Comparison of ENCODE assay signal across 26 mouse cellular contexts in genomic region chr7:44966638-44967037, GRCm38 (mm10). TPM values are rescaled to one million over a fixed set of nuclear protein-coding genes. Genes with fewer than 3 reads are reported as not detected.
DNase-seq lines count a peak whose midpoint lies in the region; ATAC-seq and TF ChIP-seq lines count a peak whose summit lies in the region.
"Had no signal": no experiment of that assay in that cellular context is flagged by ENCODE, and none has a peak within 500 bp of the region (broad histone marks: within the 10 kb centered on the region; RNA-seq: fewer than 3 reads in every experiment).

No protein-coding gene starts in this region.

- TF ChIP-seq CTCF in forebrain, postnatal 0 days (IDR thresholded peaks at IDR 0.05; ENCODE audit: low read depth) = 0 out of 2 replicates have a peak, but pooled peaks have one; percentile 6
- no peak for TF ChIP-seq CTCF in E14TG2a.4 (conservative IDR thresholded peaks at IDR 0.05; ENCODE audit: low read length)

- H3K36me3 ChIP-seq in forebrain, postnatal 0 days (ENCODE audit: insufficient read depth) = peaks cover 54% of the 10 kb centered on the region
- H3K36me3 ChIP-seq in forebrain, embryonic 12.5 days (replicated peaks) = peaks cover 53% of the 10 kb centered on the region
- peaks cover 72% of the 10 kb centered on the region for H3K36me3 ChIP-seq in E14TG2a.4 (ENCODE audit: insufficient read depth, low read length)
- H3K36me3 ChIP-seq in heart, embryonic 10.5 days = peaks cover 38% of the 10 kb centered on the region; the same call in 1 of the 2 replicates
- H3K36me3 ChIP-seq: stomach, embryonic 15.5 days had no signal

- H3K4me2 ChIP-seq in forebrain, postnatal 0 days (ENCODE audit: low read depth) = no peak overlapping the region
- no peak overlapping the region for H3K4me2 ChIP-seq in forebrain, embryonic 12.5 days
- H3K4me2 ChIP-seq: heart, embryonic 11.5 days; lung, embryonic 15.5 days; stomach, embryonic 15.5 days had no signal

- peaks cover 8% of the 10 kb centered on the region; the same call in 1 of the 2 replicates for H3K4me1 ChIP-seq in forebrain, postnatal 0 days (ENCODE audit: insufficient read depth)
- peaks cover 15% of the 10 kb centered on the region for H3K4me1 ChIP-seq in forebrain, embryonic 12.5 days
- peaks cover 42% of the 10 kb centered on the region for H3K4me1 ChIP-seq in E14TG2a.4 (replicated peaks; ENCODE audit: low read depth, low read length)
- peaks cover 21% of the 10 kb centered on the region for H3K4me1 ChIP-seq in heart, embryonic 10.5 days

- H3K27me3 ChIP-seq in forebrain, postnatal 0 days (ENCODE audit: insufficient read depth, low read length) = no peaks in the 10 kb centered on the region
- H3K27me3 ChIP-seq in forebrain, embryonic 12.5 days = no peaks in the 10 kb centered on the region
- no peaks in the 10 kb centered on the region for H3K27me3 ChIP-seq in E14TG2a.4 (ENCODE audit: insufficient read depth, low read length)
- H3K27me3 ChIP-seq in heart, embryonic 10.5 days (ENCODE audit: insufficient read depth, poor library complexity, severe bottlenecking) = no peaks in the 10 kb centered on the region
- H3K27me3 ChIP-seq: lung, embryonic 15.5 days; stomach, embryonic 15.5 days had no signal

- no peak for DNase-seq in forebrain, postnatal 0 days
- peak; percentile 4 for DNase-seq in layer of hippocampus, adult 11-12 months (ENCODE audit: low spot score)
- no peak for DNase-seq in layer of hippocampus, adult 9-10 months (ENCODE audit: low spot score)
- DNase-seq in R1 (ENCODE audit: low read depth, low spot score) = peak; percentile 43
- no peak for DNase-seq in heart, embryonic 10.5 days (ENCODE audit: low spot score)
- DNase-seq: adrenal gland, postnatal 14 days; cerebellum, adult 9-10 months; kidney, postnatal 10 days; thymus, adult 18-20 months had no signal

- ATAC-seq in forebrain, postnatal 0 days = no peak
- ATAC-seq in forebrain, embryonic 12.5 days (ENCODE audit: low FRiP score) = no peak
- ATAC-seq: CD4-positive, CD25-positive, alpha-beta regulatory T cell, adult 4 months; hindbrain, postnatal 0 days had no signal

- 85% methylated on average over 15 of the region's 15 CpGs for WGBS in forebrain, postnatal 0 days
- WGBS in forebrain, embryonic 12.5 days = 86% methylated on average over 15 of the region's 15 CpGs
- WGBS in heart, embryonic 10.5 days = 62% methylated on average over 15 of the region's 15 CpGs

- H3K4me3 ChIP-seq in forebrain, postnatal 0 days (ENCODE audit: low read depth, low read length) = no peak overlapping the region
- H3K4me3 ChIP-seq in forebrain, embryonic 12.5 days (replicated peaks) = no peak overlapping the region
- H3K4me3 ChIP-seq in E14TG2a.4 (replicated peaks; ENCODE audit: low read length) = peak overlapping the region; percentile 55
- no peak overlapping the region for H3K4me3 ChIP-seq in heart, embryonic 10.5 days
- H3K4me3 ChIP-seq: forebrain, embryonic 10.5 days; limb, embryonic 10.5 days; lung, embryonic 15.5 days; midbrain, embryonic 10.5 days; stomach, embryonic 15.5 days had no signal

- H3K9me3 ChIP-seq in forebrain, postnatal 0 days (ENCODE audit: low read length) = no peaks in the 10 kb centered on the region
- H3K9me3 ChIP-seq in forebrain, embryonic 12.5 days = no peaks in the 10 kb centered on the region
- H3K9me3 ChIP-seq in E14TG2a.4 (ENCODE audit: low read length) = no peaks in the 10 kb centered on the region
- no peaks in the 10 kb centered on the region for H3K9me3 ChIP-seq in heart, embryonic 10.5 days
- H3K9me3 ChIP-seq: forebrain, embryonic 10.5 days; limb, embryonic 10.5 days; lung, embryonic 15.5 days; midbrain, embryonic 10.5 days; stomach, embryonic 15.5 days had no signal

- H3K9ac ChIP-seq in forebrain, postnatal 0 days = no peak overlapping the region
- H3K9ac ChIP-seq in forebrain, embryonic 12.5 days = no peak overlapping the region
- H3K9ac ChIP-seq: lung, embryonic 15.5 days; stomach, embryonic 15.5 days had no signal

- H3K27ac ChIP-seq in forebrain, postnatal 0 days (ENCODE audit: low read depth, low read length) = no peak overlapping the region
- no peak overlapping the region for H3K27ac ChIP-seq in forebrain, embryonic 12.5 days
- H3K27ac ChIP-seq in heart, embryonic 10.5 days = no peak overlapping the region
- H3K27ac ChIP-seq: forebrain, embryonic 10.5 days; hindbrain, postnatal 0 days; limb, embryonic 10.5 days; lung, embryonic 15.5 days; macrophage; midbrain, embryonic 10.5 days; stomach, embryonic 15.5 days had no signal

RNA-seq across cellular contexts. Expression of gene Cpt1c, which starts 8.0 kb away (rescaled TPM):
- 71.9 and 73.1 TPM in 2 replicates for total RNA-seq in forebrain, postnatal 0 days (2014; rRNA removed)
- 34.3 and 49.6 TPM in 2 replicates for polyA plus RNA-seq in forebrain, postnatal 0 days (2015; fragmentation: Nextera tagmentation; extraction: Ambion mirVana)
- polyA plus RNA-seq in forebrain, embryonic 12.5 days (2016; fragmentation: Nextera tagmentation; extraction: Ambion mirVana) = 35.1 and 38.1 TPM in 2 replicates
- polyA plus RNA-seq in heart, embryonic 10.5 days (2016; fragmentation: Nextera tagmentation; extraction: Ambion mirVana) = 11.7 and 19.1 TPM in 2 replicates
- total RNA-seq: granulocyte monocyte progenitor cell, adult 5-6 weeks; neutrophil, adult 5-6 weeks had no signal
- polyA plus RNA-seq: macrophage had no signal

RNA-seq across cellular contexts. Expression of gene Prmt1, which starts 19.7 kb away (rescaled TPM):
- total RNA-seq in forebrain, postnatal 0 days (2014; rRNA removed) = 208 and 220 TPM in 2 replicates
- 598 and 639 TPM in 2 replicates for polyA plus RNA-seq in forebrain, postnatal 0 days (2015; fragmentation: Nextera tagmentation; extraction: Ambion mirVana)
- polyA plus RNA-seq in forebrain, embryonic 12.5 days (2016; fragmentation: Nextera tagmentation; extraction: Ambion mirVana) = 585 and 631 TPM in 2 replicates
- polyA plus RNA-seq in heart, embryonic 10.5 days (2016; fragmentation: Nextera tagmentation; extraction: Ambion mirVana) = 563 and 740 TPM in 2 replicates

RNA-seq across cellular contexts. Expression of gene Tsks, which starts 23.6 kb away (rescaled TPM):
- total RNA-seq in forebrain, postnatal 0 days (2014; rRNA removed) = not detected in 2 replicates
- 0.18 TPM in 1 of 2 replicates, not detected in the other for polyA plus RNA-seq in forebrain, postnatal 0 days (2015; fragmentation: Nextera tagmentation; extraction: Ambion mirVana)
- polyA plus RNA-seq in forebrain, embryonic 12.5 days (2016; fragmentation: Nextera tagmentation; extraction: Ambion mirVana) = 0.27 TPM in 1 of 2 replicates, not detected in the other
- 0.25 TPM in 1 of 2 replicates, not detected in the other for polyA plus RNA-seq in heart, embryonic 10.5 days (2016; fragmentation: Nextera tagmentation; extraction: Ambion mirVana)
- total RNA-seq: adrenal gland, postnatal 14 days; granulocyte monocyte progenitor cell, adult 5-6 weeks; hematopoietic stem cell, adult 5-6 weeks; hindbrain, postnatal 0 days; liver, adult 2 months; midbrain, postnatal 0 days; neutrophil, adult 5-6 weeks had no signal
- polyA plus RNA-seq: CD4-positive, CD25-positive, alpha-beta regulatory T cell, adult 4 months; embryonic facial prominence, embryonic 11.5 days; heart, embryonic 11.5 days; macrophage had no signal

RNA-seq across cellular contexts. Expression of gene Irf3, which starts 30.8 kb away (rescaled TPM):
- total RNA-seq in forebrain, postnatal 0 days (2014; rRNA removed) = 39.3 and 39.7 TPM in 2 replicates
- 23.1 and 24.0 TPM in 2 replicates for polyA plus RNA-seq in forebrain, postnatal 0 days (2015; fragmentation: Nextera tagmentation; extraction: Ambion mirVana)
- 72.4 and 73.0 TPM in 2 replicates for polyA plus RNA-seq in forebrain, embryonic 12.5 days (2016; fragmentation: Nextera tagmentation; extraction: Ambion mirVana)
- 61.8 and 71.1 TPM in 2 replicates for polyA plus RNA-seq in heart, embryonic 10.5 days (2016; fragmentation: Nextera tagmentation; extraction: Ambion mirVana)

RNA-seq across cellular contexts. Expression of gene Bcl2l12, which starts 31.9 kb away (rescaled TPM):
- 7.5 and 7.9 TPM in 2 replicates for total RNA-seq in forebrain, postnatal 0 days (2014; rRNA removed)
- polyA plus RNA-seq in forebrain, postnatal 0 days (2015; fragmentation: Nextera tagmentation; extraction: Ambion mirVana) = 7.8 and 8.5 TPM in 2 replicates
- polyA plus RNA-seq in forebrain, embryonic 12.5 days (2016; fragmentation: Nextera tagmentation; extraction: Ambion mirVana) = 57.8 and 66.4 TPM in 2 replicates
- polyA plus RNA-seq in heart, embryonic 10.5 days (2016; fragmentation: Nextera tagmentation; extraction: Ambion mirVana) = 44.9 and 57.9 TPM in 2 replicates

Comparison
In these comparisons a context has a peak if more than half of its experiments do, and no peak if none do; other contexts are left out.
1. DNase-seq: peak in layer of hippocampus, adult 11-12 months (single experiment) and R1 (single experiment); none in forebrain, postnatal 0 days (single experiment), layer of hippocampus, adult 9-10 months (single experiment) and heart, embryonic 10.5 days (single experiment).